Mouse (Mus musculus) cortical plate, adult 2 months (tissue): ENCODE data around the gene Cstf1.

Experiments used
- CTCF ChIP-seq: fragments of 200-500 bp; IDR thresholded peaks from 2 replicates; pipeline ENCODE4 v1.5.1; 2011; ENCODE audit warnings: mild to moderate bottlenecking, control low read depth, low read length; ENCODE audit not compliant: insufficient read depth; ENCODE audit errors: extremely low read depth
- POLR2A ChIP-seq: fragments of 200-500 bp; IDR thresholded peaks from 2 replicates; pipeline ENCODE4 v1.6.1; 2011; ENCODE audit warnings: mild to moderate bottlenecking, low read length, control low read depth; ENCODE audit not compliant: insufficient read depth; ENCODE audit errors: extremely low read depth

DNA sequence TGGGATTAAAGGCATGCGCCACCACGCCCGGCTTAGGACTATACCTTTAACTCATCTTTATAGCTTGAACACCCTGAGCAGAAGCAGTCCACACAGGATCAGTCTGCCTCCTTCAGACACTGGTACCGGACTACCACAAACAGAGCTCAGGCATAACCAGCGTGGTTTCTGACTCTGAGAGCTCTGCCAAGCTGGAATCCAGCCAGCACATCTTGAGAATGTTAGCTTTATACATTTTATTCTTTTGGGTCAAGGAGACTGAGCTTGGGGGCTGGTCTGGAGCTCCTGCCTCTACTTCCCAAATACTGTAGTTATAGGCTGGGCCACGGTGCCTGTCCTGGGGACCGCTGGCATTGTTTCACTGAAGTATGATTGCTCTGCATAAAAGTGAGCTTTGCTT, 26.7 kb upstream of the Cstf1 start:
- TF ChIP-seq CTCF (no peak), POLR2A (no peak)
